Comparison of ENCODE assay signal across 8 mouse cellular contexts in genomic region chr3:109341631-109342030, GRCm38 (mm10). TPM values are rescaled to one million over a fixed set of nuclear protein-coding genes. Genes with fewer than 3 reads are reported as not detected.
DNase-seq lines count a peak whose midpoint lies in the region; ATAC-seq and TF ChIP-seq lines count a peak whose summit lies in the region.

No protein-coding gene starts in this region.

- 0 out of 2 replicates have a peak, but pooled peaks have one; percentile 12 for TF ChIP-seq EP300 in lung, postnatal 0 days (IDR thresholded peaks at IDR 0.05)

- no peaks in the 10 kb centered on the region for H3K4me1 ChIP-seq in kidney, adult 2 months (ENCODE audit: control insufficient read depth, insufficient read depth, low read length)
- H3K4me1 ChIP-seq in lung, postnatal 0 days (ENCODE audit: insufficient read depth, low read depth, low read length) = peaks cover 6% of the 10 kb centered on the region; the same call in 1 of the 2 replicates

- no peaks in the 10 kb centered on the region for H3K9me3 ChIP-seq in lung, postnatal 0 days (ENCODE audit: low read length)

- peak overlapping the region; percentile 73 for H3K4me3 ChIP-seq in gastrocnemius, adult 2 months
- H3K4me3 ChIP-seq in kidney, adult 2 months (ENCODE audit: insufficient read depth, low read depth, low read length) = peak overlapping the region; percentile 69
- peak overlapping the region; percentile 61 for H3K4me3 ChIP-seq in lung, postnatal 0 days (ENCODE audit: low read depth, low read length)

- DNase-seq in gastrocnemius, adult 2 months = peak; percentile 37
- no peak for DNase-seq in gastrocnemius, adult 8-10 months (ENCODE audit: low spot score in 2 of 2)
- DNase-seq in c-Kit-positive CD71-negative TER-119-negative erythroid progenitor cells, embryonic 14.5 days (ENCODE audit: low read depth) = peak; percentile 53
- peak; percentile 52 to 56 for DNase-seq in heart, adult 9 months (ENCODE audit: low spot score in 2 of 2)
- DNase-seq in kidney, adult 2 months = peak; percentile 54
- DNase-seq in lung, postnatal 0 days (ENCODE audit: low spot score) = peak; percentile 48
- DNase-seq in MN1 (ENCODE audit: low spot score) = no peak

- no peak for TF ChIP-seq CTCF in gastrocnemius, adult 2 months (IDR thresholded peaks at IDR 0.05)
- no peak for TF ChIP-seq CTCF in kidney, adult 2 months (conservative IDR thresholded peaks at IDR 0.05; ENCODE audit: insufficient read depth, insufficient read length, low read depth, low read length)
- no peak for TF ChIP-seq CTCF in lung, postnatal 0 days (IDR thresholded peaks at IDR 0.05)

- peak overlapping the region; percentile 96 for H3K4me2 ChIP-seq in lung, postnatal 0 days (replicated peaks; ENCODE audit: low read depth, low read length)

- WGBS in kidney, adult 2 months = 9% methylated on average over 8 of the region's 8 CpGs
- 6% methylated on average over 8 of the region's 8 CpGs for WGBS in lung, postnatal 0 days

- no peak for TF ChIP-seq POLR2A in kidney, adult 2 months (IDR thresholded peaks at IDR 0.05; ENCODE audit: low read depth, low read length)

- H3K9ac ChIP-seq in lung, postnatal 0 days (replicated peaks; ENCODE audit: low read depth) = 0 out of 2 replicates have a peak overlapping the region, but pooled peaks have one; percentile 39

- peak overlapping the region; percentile 63 for H3K27ac ChIP-seq in gastrocnemius, adult 2 months
- no peak overlapping the region; the same call in 1 of the 2 replicates for H3K27ac ChIP-seq in kidney, adult 2 months (ENCODE audit: insufficient read depth, low read depth, low read length)
- H3K27ac ChIP-seq in lung, postnatal 0 days (ENCODE audit: low read length) = no peak overlapping the region

- H3K27me3 ChIP-seq in kidney, adult 2 months (replicated peaks; ENCODE audit: control insufficient read depth, insufficient read depth, low read length) = no peaks in the 10 kb centered on the region
- no peaks in the 10 kb centered on the region; the same call in 1 of the 2 replicates for H3K27me3 ChIP-seq in lung, postnatal 0 days (replicated peaks; ENCODE audit: insufficient read depth, low read length)

- peak; percentile 41 for ATAC-seq in lung, postnatal 0 days
- peak; percentile 49 for ATAC-seq in neutrophil, adult 5-6 weeks (ENCODE audit: extremely low read depth, insufficient number of reproducible peaks, low FRiP score, poor library complexity, severe bottlenecking)

- no peaks in the 10 kb centered on the region for H3K36me3 ChIP-seq in kidney, adult 2 months (ENCODE audit: control insufficient read depth, insufficient read depth, low read length)
- no peaks in the 10 kb centered on the region for H3K36me3 ChIP-seq in lung, postnatal 0 days (ENCODE audit: insufficient read depth, low read length)

- intact Hi-C loops in gastrocnemius, adult 2 months (cut with DNase I) = no loop called here

RNA-seq across cellular contexts. Expression of gene Vav3, which starts 1.2 kb away (rescaled TPM):
- 1 to 10 TPM in 1 of 2 experiments, under 1 TPM in 1; 0.94 to 2.6 TPM for total RNA-seq in gastrocnemius, adult 2 months (2021)
- total RNA-seq in gastrocnemius, adult 8-10 months (2022) = 1 to 10 TPM in 2 of 4 experiments, under 1 TPM in 2; 0.70 to 2.0 (median 1.2) TPM
- 5.4 and 6.8 TPM in 2 replicates for polyA plus RNA-seq in kidney, adult 2 months (2012; rRNA removed)
- polyA plus RNA-seq in lung, postnatal 0 days (2015; fragmentation: Nextera tagmentation; extraction: Ambion mirVana) = 11.9 and 12.2 TPM in 2 replicates
- total RNA-seq in neutrophil, adult 5-6 weeks (2017) = 44.2 and 54.9 TPM in 2 replicates

Comparison
In these comparisons a context has a peak if more than half of its experiments do, and no peak if none do; other contexts are left out.
1. DNase-seq: peak in gastrocnemius, adult 2 months (single experiment), c-Kit-positive CD71-negative TER-119-negative erythroid progenitor cells, embryonic 14.5 days (single experiment), heart, adult 9 months (2 of 2), kidney, adult 2 months (single experiment) and lung, postnatal 0 days (single experiment); none in gastrocnemius, adult 8-10 months (0 of 2) and MN1 (single experiment).
2. RNA of gene Vav3, which starts 1.2 kb away (total RNA-seq): 44.2 to 54.9 TPM in neutrophil, adult 5-6 weeks; 0.94 to 2.6 TPM in gastrocnemius, adult 2 months and 0.70 to 2.0 TPM in gastrocnemius, adult 8-10 months; every median in the first group is over 10 times any median in the second.
3. Peak in every context shown above with its lines, with median percentiles within 50 percentile points of each other: H3K4me3 ChIP-seq.